Mouse (Mus musculus) left cerebral cortex, adult 11 months (tissue): ENCODE measurements around the gene Spg20.

Source experiments
- DNase-seq: peaks from one replicate; pipeline ENCODE4 v3.0.0; 2022; ENCODE audit warnings: low spot score

The Spg20 gene

GRCm38 (mm10) chr3:55148091-55148490, 36.2 kb downstream of the Spg20 start:
- no peak for DNase-seq

- DNase-seq: peak; percentile 34
Measured at GRCm38 (mm10) chr3:55151656-55152433, 39.9 kb downstream of the Spg20 start.

GRCm38 (mm10) chr3:55152673-55153334, 40.9 kb downstream of the Spg20 start:
- peak; percentile 25 for DNase-seq

GRCm38 (mm10) chr3:55154163-55154562, 42.3 kb downstream of the Spg20 start:
- DNase-seq: peak; percentile 27

- DNase-seq: no peak
Measured at GRCm38 (mm10) chr3:55157413-55157812, 45.5 kb downstream of the Spg20 start.

- no peak for DNase-seq
Measured at GRCm38 (mm10) chr3:55161144-55161543, 49.2 kb downstream of the Spg20 start.

- no peak for DNase-seq
Measured at GRCm38 (mm10) chr3:55163510-55163909, 51.6 kb downstream of the Spg20 start.

- DNase-seq: no peak
Measured at GRCm38 (mm10) chr3:55172478-55172877, 60.6 kb downstream of the Spg20 start.

GRCm38 (mm10) chr3:55177271-55177670, 65.4 kb downstream of the Spg20 start:
- no peak for DNase-seq

GRCm38 (mm10) chr3:55181766-55182165, 69.9 kb downstream of the Spg20 start, which contains the start of gene Sohlh2:
TSS of gene Sohlh2 (plus strand) at chr3:55182028.
- DNase-seq: no peak
